Mouse (Mus musculus) spleen, adult 2 months (tissue): ENCODE measurements at regions not wholly inside any gene's neighbourhood (a gene's known extent, or its start where the extent isn't known, plus 50 kb on each side); places are given as distances from the start of the nearest gene placed in this dataset.

Experiments used
- DNase-seq, 2 experiments: peaks; one replicate each; pipeline versions ENCODE4 v3.0.0 to v3.0.0-alpha.2; 2012 to 2021; ENCODE audit warnings: low spot score in 2 of 2, low read depth in 1 of 2
- H3K27ac ChIP-seq: fragments of 200-500 bp; 2 replicates; pipeline ENCODE4 v1.5.1; 2012; ENCODE audit warnings: low read length, inconsistent platforms; ENCODE audit not compliant: insufficient read depth
- H3K27me3 ChIP-seq: fragments of 200-500 bp; 2 replicates; pipeline ENCODE4 v1.6.1; 2012; ENCODE audit warnings: mild to moderate bottlenecking, moderate library complexity, low read length, inconsistent platforms; ENCODE audit not compliant: control insufficient read depth, insufficient read depth
- H3K36me3 ChIP-seq: fragments of 200-500 bp; 2 replicates; pipeline ENCODE4 v1.6.1; 2012; ENCODE audit warnings: mild to moderate bottlenecking, low read length, inconsistent platforms; ENCODE audit not compliant: control insufficient read depth, insufficient read depth
- H3K4me1 ChIP-seq: fragments of 200-500 bp; 2 replicates; pipeline ENCODE4 v1.6.1; 2011; ENCODE audit warnings: inconsistent platforms; ENCODE audit not compliant: control insufficient read depth, insufficient read depth, insufficient read length
- H3K4me3 ChIP-seq: fragments of 200-500 bp; 2 replicates; pipeline ENCODE4 v1.5.1; 2011; ENCODE audit warnings: mild to moderate bottlenecking, inconsistent platforms; ENCODE audit not compliant: insufficient read depth, insufficient read length; ENCODE audit errors: extremely low read depth
- CTCF ChIP-seq: fragments of 200-500 bp; IDR thresholded peaks from 2 replicates; pipeline ENCODE4 v1.5.1; 2011; ENCODE audit warnings: mild to moderate bottlenecking, inconsistent platforms; ENCODE audit not compliant: insufficient read depth, insufficient read length, insufficient replicate concordance; ENCODE audit errors: extremely low read depth
- POLR2A ChIP-seq: fragments of 200-500 bp; IDR thresholded peaks from 2 replicates; pipeline ENCODE4 v1.6.1; 2011; ENCODE audit warnings: low read depth, low read length, inconsistent platforms
- WGBS: fragments of 180-500 bp; shearing (Covaris S2); methylation state at CpG from one replicate; pipeline ENCODE4 v1.1.7; 2018; 5-methylcytosine and 5-hydroxymethylcytosine counted together

- Histone ChIP-seq H3K27me3 (no peaks in the 10 kb centered on the region), H3K27ac (no peak overlapping the region), H3K4me3 (no peak overlapping the region), H3K4me1 (peaks cover 6% of the 10 kb centered on the region; the same call in 1 of the 2 replicates), H3K36me3 (no peaks in the 10 kb centered on the region)
- no peak for TF ChIP-seq CTCF
- no peak for TF ChIP-seq POLR2A
- 26% methylated on average over 4 of the region's 4 CpGs for WGBS
- no peak for DNase-seq
Observed at GRCm38 (mm10) chr5:75812686-75813085, 165.6 kb downstream of the Kdr start.

GRCm38 (mm10) chr5:75808551-75809332 lies 169.5 kb downstream of the Kdr start:
- DNase-seq: peak; percentile 9 to 11
- peaks cover 6% of the 10 kb centered on the region; the same call in 1 of the 2 replicates for H3K4me1 ChIP-seq
- WGBS: 31% methylated on average over 18 of the region's 18 CpGs
- no peak for TF ChIP-seq CTCF
- no peak for TF ChIP-seq POLR2A
- H3K27ac ChIP-seq: no peak overlapping the region
- no peak overlapping the region for H3K4me3 ChIP-seq
- no peaks in the 10 kb centered on the region for H3K36me3 ChIP-seq
- H3K27me3 ChIP-seq: no peaks in the 10 kb centered on the region

GRCm38 (mm10) chr5:75805011-75805410 lies 173.2 kb downstream of the Kdr start:
- TF ChIP-seq POLR2A (no peak), CTCF (no peak)
- H3K36me3 ChIP-seq: no peaks in the 10 kb centered on the region
- H3K4me1 ChIP-seq: peaks cover 6% of the 10 kb centered on the region; the same call in 1 of the 2 replicates
- 34% methylated on average over 2 of the region's 2 CpGs for WGBS
- no peak overlapping the region for H3K27ac ChIP-seq
- no peaks in the 10 kb centered on the region for H3K27me3 ChIP-seq
- no peak overlapping the region for H3K4me3 ChIP-seq
- DNase-seq: no peak

- Histone ChIP-seq H3K4me1 (peaks cover 6% of the 10 kb centered on the region; the same call in 1 of the 2 replicates), H3K36me3 (no peaks in the 10 kb centered on the region), H3K4me3 (no peak overlapping the region), H3K27me3 (no peaks in the 10 kb centered on the region), H3K27ac (no peak overlapping the region)
- TF ChIP-seq POLR2A (no peak), CTCF (no peak)
- DNase-seq: no peak
- WGBS: 78% methylated on average over 2 of the region's 2 CpGs
Observed at GRCm38 (mm10) chr5:75804340-75804739, 173.9 kb downstream of the Kdr start.

- no peak overlapping the region for H3K4me3 ChIP-seq
- no peaks in the 10 kb centered on the region for H3K27me3 ChIP-seq
- no peaks in the 10 kb centered on the region for H3K36me3 ChIP-seq
- no peak for DNase-seq
- H3K4me1 ChIP-seq: no peaks in the 10 kb centered on the region
- H3K27ac ChIP-seq: no peak overlapping the region
- TF ChIP-seq POLR2A (no peak), CTCF (no peak)
- 62% methylated on average over 2 of the region's 2 CpGs for WGBS
Observed at GRCm38 (mm10) chr5:75803012-75803411, 175.2 kb downstream of the Kdr start.

- no peak for TF ChIP-seq POLR2A
- no peak for TF ChIP-seq CTCF
- Histone ChIP-seq H3K4me1 (no peaks in the 10 kb centered on the region), H3K27ac (no peak overlapping the region), H3K27me3 (no peaks in the 10 kb centered on the region), H3K4me3 (no peak overlapping the region), H3K36me3 (no peaks in the 10 kb centered on the region)
- WGBS: 70% methylated on average over 18 of the region's 18 CpGs
- no peak for DNase-seq
Observed at GRCm38 (mm10) chr5:75800040-75800989, 177.9 kb downstream of the Kdr start.
